Mouse (Mus musculus) cortical plate, adult 2 months (tissue): ENCODE results near the gene Rec114.

Experiments used
- CTCF ChIP-seq: fragments of 200-500 bp; IDR thresholded peaks from 2 replicates; pipeline ENCODE4 v1.5.1; 2011; ENCODE audit warnings: mild to moderate bottlenecking, control low read depth, low read length; ENCODE audit not compliant: insufficient read depth; ENCODE audit errors: extremely low read depth
- POLR2A ChIP-seq: fragments of 200-500 bp; IDR thresholded peaks from 2 replicates; pipeline ENCODE4 v1.6.1; 2011; ENCODE audit warnings: mild to moderate bottlenecking, low read length, control low read depth; ENCODE audit not compliant: insufficient read depth; ENCODE audit errors: extremely low read depth

DNA sequence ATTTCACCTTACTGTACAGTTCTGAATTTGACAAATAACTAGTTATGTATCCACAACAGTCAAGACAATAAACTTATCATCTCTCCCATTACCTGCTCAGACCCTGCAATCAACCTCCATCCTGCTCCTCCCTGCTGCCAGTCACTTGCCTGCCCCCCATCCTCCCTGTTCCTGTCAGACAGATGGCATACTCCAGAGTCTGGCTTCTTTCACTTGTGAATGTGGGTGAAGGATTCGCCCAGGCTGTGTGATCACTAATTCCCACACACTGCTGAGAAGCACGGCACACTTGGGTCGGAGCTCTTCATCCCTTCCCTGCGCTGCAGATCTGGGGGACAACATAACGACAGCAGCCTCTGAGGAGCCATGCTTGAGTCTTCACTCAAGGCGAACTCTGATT, 61.7 kb downstream of the Rec114 start:
- no peak for TF ChIP-seq CTCF
- TF ChIP-seq POLR2A = no peak
